Mouse (Mus musculus) liver, embryonic 13.5 days (tissue): ENCODE results near the gene Wfdc17. TPM values are rescaled to one million over a fixed set of nuclear protein-coding genes. Genes with fewer than 3 reads are reported as not detected.

Source experiments
- ATAC-seq: fragments of 200-750 bp; cut with Nextera tagmentation; 2 replicates; pipeline ENCODE4 v1.8.0; 2017; ENCODE audit warnings: low read depth, mild to moderate bottlenecking, moderate number of reproducible peaks, moderate library complexity
- DNase-seq: peaks from one replicate; pipeline ENCODE4 v3.0.0; 2022
- H3K27ac ChIP-seq: fragments of 300-500 bp; sonication (generic); 2 replicates; pipeline ENCODE4 v1.5.1; 2015; ENCODE audit warnings: moderate library complexity, mild to moderate bottlenecking, inconsistent platforms
- H3K27me3 ChIP-seq: fragments of 300-500 bp; sonication (generic); 2 replicates; pipeline ENCODE4 v1.6.1; 2015; ENCODE audit warnings: mild to moderate bottlenecking, inconsistent platforms
- H3K36me3 ChIP-seq: fragments of 300-500 bp; sonication (generic); 2 replicates; pipeline ENCODE4 v1.6.1; 2015; ENCODE audit warnings: mild to moderate bottlenecking, inconsistent platforms
- H3K4me1 ChIP-seq: fragments of 300-500 bp; sonication (generic); replicated peaks from 2 replicates; pipeline ENCODE4 v1.6.1; 2015; ENCODE audit warnings: inconsistent platforms
- H3K4me2 ChIP-seq: fragments of 300-500 bp; sonication (generic); 2 replicates; pipeline ENCODE4 v1.6.1; 2015; ENCODE audit warnings: inconsistent platforms, mild to moderate bottlenecking, moderate library complexity
- H3K4me3 ChIP-seq: fragments of 300-500 bp; sonication (generic); replicated peaks from 2 replicates; pipeline ENCODE4 v1.5.1; 2015; ENCODE audit warnings: mild to moderate bottlenecking, inconsistent platforms
- H3K9ac ChIP-seq: fragments of 300-500 bp; sonication (generic); 2 replicates; pipeline ENCODE4 v1.6.1; 2015; ENCODE audit warnings: mild to moderate bottlenecking, inconsistent platforms
- H3K9me3 ChIP-seq: fragments of 300-500 bp; sonication (generic); replicated peaks from 2 replicates; pipeline ENCODE4 v1.6.1; 2016; ENCODE audit warnings: inconsistent platforms
- WGBS: fragments of 180-500 bp; shearing (Covaris S2); methylation state at CpG from one replicate; pipeline ENCODE4 v1.1.7; 2015; ENCODE audit not compliant: insufficient replicate concordance; 5-methylcytosine and 5-hydroxymethylcytosine counted together
- polyA plus RNA-seq: library from polyadenylated mRNA; unstranded; fragments of >200 nt; fragmentation: Nextera tagmentation; extraction: Ambion mirVana; gene quantifications from 2 replicates; pipeline ENCODE4 v1.2.1, GENCODE M21; 2015

Gene Wfdc17
- polyA plus RNA-seq, 1 experiment from 2014 or later, result 8.0 TPM

GRCm38 (mm10) chr11:83712671-83713070 is 8.9 kb downstream of the Wfdc17 start:
- Histone ChIP-seq H3K27ac (no peak overlapping the region), H3K9me3 (no peaks in the 10 kb centered on the region), H3K4me2 (no peak overlapping the region), H3K27me3 (no peaks in the 10 kb centered on the region), H3K36me3 (no peaks in the 10 kb centered on the region), H3K4me3 (no peak overlapping the region), H3K4me1 (no peaks in the 10 kb centered on the region), H3K9ac (no peak overlapping the region)
- 56% methylated on average over 1 of the region's 1 CpGs for WGBS
- ATAC-seq (no peak), DNase-seq (no peak)

DNA sequence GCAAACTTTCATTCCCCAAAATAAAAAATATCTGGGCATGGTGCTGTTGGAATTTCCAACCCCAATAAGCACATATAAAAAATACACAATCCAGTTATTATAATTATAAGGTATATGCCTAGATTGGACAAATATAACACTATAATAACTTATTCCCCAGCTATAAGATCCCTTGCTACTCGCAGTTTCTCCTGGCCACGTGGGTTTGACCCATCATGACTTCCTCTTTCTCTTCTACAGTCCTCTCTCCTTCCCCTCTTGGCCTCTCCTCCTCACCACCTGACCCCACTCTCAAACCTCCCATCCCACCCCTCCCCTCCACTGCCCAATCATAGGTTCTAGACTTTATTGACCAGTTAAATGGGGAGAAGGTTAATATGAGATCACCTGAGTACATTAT is 10.1 kb downstream of the Wfdc17 start:
- H3K9ac ChIP-seq, result no peak overlapping the region
- 20% methylated on average over 2 of the region's 2 CpGs for WGBS
- H3K36me3 ChIP-seq, result no peaks in the 10 kb centered on the region
- no peaks in the 10 kb centered on the region for H3K27me3 ChIP-seq
- no peak overlapping the region for H3K4me2 ChIP-seq
- no peaks in the 10 kb centered on the region for H3K9me3 ChIP-seq
- H3K27ac ChIP-seq, result no peak overlapping the region
- ATAC-seq (no peak), DNase-seq (no peak)
- no peaks in the 10 kb centered on the region for H3K4me1 ChIP-seq
- H3K4me3 ChIP-seq, result no peak overlapping the region

GRCm38 (mm10) chr11:83717042-83717665 is 13.4 kb downstream of the Wfdc17 start:
- no peak for DNase-seq
- no peak for ATAC-seq

GRCm38 (mm10) chr11:83720766-83721165 is 17.0 kb downstream of the Wfdc17 start:
- no peaks in the 10 kb centered on the region for H3K9me3 ChIP-seq
- H3K4me1 ChIP-seq, result no peaks in the 10 kb centered on the region
- ATAC-seq (no peak), DNase-seq (no peak)
- H3K27ac ChIP-seq, result no peak overlapping the region
- H3K4me3 ChIP-seq, result no peak overlapping the region
- no peak overlapping the region for H3K9ac ChIP-seq
- no peaks in the 10 kb centered on the region for H3K27me3 ChIP-seq
- H3K4me2 ChIP-seq, result no peak overlapping the region
- no peaks in the 10 kb centered on the region for H3K36me3 ChIP-seq

More at GRCm38 (mm10) chr11:83717042-83717665, 13.4 kb downstream of the Wfdc17 start:
- no peaks in the 10 kb centered on the region for H3K4me1 ChIP-seq
- no peak overlapping the region for H3K27ac ChIP-seq
- H3K9me3 ChIP-seq, result no peaks in the 10 kb centered on the region
- H3K36me3 ChIP-seq, result no peaks in the 10 kb centered on the region
- 61% methylated on average over 6 of the region's 6 CpGs for WGBS
- no peaks in the 10 kb centered on the region for H3K27me3 ChIP-seq
- H3K4me3 ChIP-seq, result no peak overlapping the region
- no peak overlapping the region for H3K9ac ChIP-seq
- H3K4me2 ChIP-seq, result no peak overlapping the region

DNA sequence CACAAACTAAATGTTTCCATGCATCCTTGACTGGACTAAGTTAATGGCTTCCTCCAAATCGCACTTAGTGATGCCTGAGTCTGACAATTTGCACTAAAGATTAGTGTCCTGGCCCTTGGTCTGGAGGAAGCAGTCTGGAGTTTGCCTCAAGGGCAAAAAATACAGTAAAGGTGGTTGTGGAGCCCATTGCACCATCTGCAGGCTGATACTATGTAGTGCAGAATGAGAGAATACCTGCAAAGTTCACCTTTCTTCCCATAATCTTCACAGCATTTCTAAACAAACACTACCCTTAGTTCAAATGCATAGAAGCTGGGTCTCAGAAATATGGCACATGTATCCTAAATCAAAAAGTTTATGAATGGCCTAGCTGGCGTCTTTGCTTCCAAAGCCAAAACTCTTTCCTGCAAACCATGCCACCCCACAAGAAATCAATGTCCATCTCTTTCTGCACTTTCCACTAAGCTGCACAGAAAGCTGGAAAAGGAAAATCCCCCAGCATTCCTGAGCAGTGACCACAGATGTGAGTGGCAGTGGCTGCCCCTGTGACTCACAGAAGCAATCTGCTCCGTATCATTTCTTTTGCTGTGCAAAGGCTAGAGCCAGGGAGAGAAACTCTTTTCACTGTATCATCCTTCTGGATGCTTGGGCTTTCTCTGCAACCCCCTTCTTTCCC is 25.1 kb downstream of the Wfdc17 start:
- Histone ChIP-seq H3K27me3 (no peaks in the 10 kb centered on the region), H3K9ac (no peak overlapping the region), H3K4me1 (no peaks in the 10 kb centered on the region), H3K27ac (no peak overlapping the region), H3K4me3 (no peak overlapping the region), H3K36me3 (no peaks in the 10 kb centered on the region), H3K4me2 (no peak overlapping the region), H3K9me3 (no peaks in the 10 kb centered on the region)
- no peak for ATAC-seq
- no peak for DNase-seq
- WGBS, result 54% methylated on average over 3 of the region's 3 CpGs

GRCm38 (mm10) chr11:83731116-83731515 is 27.3 kb downstream of the Wfdc17 start:
- Histone ChIP-seq H3K9me3 (no peaks in the 10 kb centered on the region), H3K27me3 (no peaks in the 10 kb centered on the region), H3K4me3 (no peak overlapping the region), H3K27ac (no peak overlapping the region), H3K36me3 (no peaks in the 10 kb centered on the region), H3K4me2 (no peak overlapping the region), H3K4me1 (no peaks in the 10 kb centered on the region), H3K9ac (no peak overlapping the region)
- ATAC-seq (no peak), DNase-seq (no peak)
- 81% methylated on average over 1 of the region's 1 CpGs for WGBS

DNA sequence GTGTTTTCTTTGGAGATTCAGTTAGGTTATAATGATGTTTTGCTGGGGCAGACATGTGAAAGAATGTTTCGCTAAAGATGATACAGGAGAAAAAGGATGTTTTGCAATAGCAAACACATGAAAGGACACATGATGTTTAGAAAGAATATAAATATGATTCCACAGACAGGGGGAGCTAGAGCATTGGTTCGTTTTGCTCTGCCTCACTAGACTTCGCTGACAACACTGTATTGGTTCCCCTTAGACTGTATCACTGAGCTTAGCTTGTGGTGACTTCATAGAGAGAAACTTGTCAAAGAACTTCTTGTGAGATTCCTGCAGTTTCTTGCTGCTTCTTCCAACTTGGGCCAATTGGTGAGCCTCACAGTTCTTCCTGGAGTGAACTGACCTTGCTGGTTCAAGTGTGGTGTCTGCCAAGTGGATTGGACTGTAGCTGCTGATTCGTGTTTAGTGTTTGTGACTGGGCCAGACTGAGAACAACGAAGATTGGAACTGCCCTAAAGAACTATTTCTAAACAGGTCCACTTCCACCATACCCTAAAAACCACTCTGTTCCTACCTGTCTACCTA is 29.4 kb downstream of the Wfdc17 start:
- Histone ChIP-seq H3K4me2 (no peak overlapping the region), H3K27ac (no peak overlapping the region), H3K9ac (no peak overlapping the region), H3K4me1 (no peaks in the 10 kb centered on the region), H3K27me3 (no peaks in the 10 kb centered on the region), H3K4me3 (no peak overlapping the region), H3K36me3 (no peaks in the 10 kb centered on the region), H3K9me3 (no peaks in the 10 kb centered on the region)
- 52% methylated on average over 5 of the region's 5 CpGs for WGBS
- DNase-seq (no peak), ATAC-seq (no peak)

DNA sequence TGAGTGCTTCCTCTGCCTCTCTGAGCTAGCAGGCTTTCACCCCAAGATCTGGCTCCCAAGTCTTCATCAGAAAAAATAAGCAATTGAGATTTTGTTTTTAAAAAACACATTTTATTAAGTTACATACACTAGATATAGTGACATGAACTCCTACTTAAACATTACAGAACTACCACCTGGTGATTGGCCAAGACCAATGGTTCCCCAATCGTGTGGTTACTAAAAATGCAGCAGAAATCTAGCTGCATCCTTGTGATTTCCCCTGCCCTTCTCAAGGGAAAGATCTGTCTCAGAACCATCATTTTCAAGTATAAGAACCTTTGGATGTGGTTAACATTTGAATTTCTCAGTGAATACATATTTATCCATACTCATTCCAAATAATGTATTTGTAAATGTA is 30.4 kb downstream of the Wfdc17 start:
- DNase-seq (no peak), ATAC-seq (no peak)
- Histone ChIP-seq H3K4me1 (no peaks in the 10 kb centered on the region), H3K4me3 (no peak overlapping the region), H3K27me3 (no peaks in the 10 kb centered on the region), H3K9ac (no peak overlapping the region), H3K4me2 (no peak overlapping the region), H3K9me3 (no peaks in the 10 kb centered on the region), H3K27ac (no peak overlapping the region), H3K36me3 (no peaks in the 10 kb centered on the region)
- 44% methylated on average over 1 of the region's 1 CpGs for WGBS

DNA sequence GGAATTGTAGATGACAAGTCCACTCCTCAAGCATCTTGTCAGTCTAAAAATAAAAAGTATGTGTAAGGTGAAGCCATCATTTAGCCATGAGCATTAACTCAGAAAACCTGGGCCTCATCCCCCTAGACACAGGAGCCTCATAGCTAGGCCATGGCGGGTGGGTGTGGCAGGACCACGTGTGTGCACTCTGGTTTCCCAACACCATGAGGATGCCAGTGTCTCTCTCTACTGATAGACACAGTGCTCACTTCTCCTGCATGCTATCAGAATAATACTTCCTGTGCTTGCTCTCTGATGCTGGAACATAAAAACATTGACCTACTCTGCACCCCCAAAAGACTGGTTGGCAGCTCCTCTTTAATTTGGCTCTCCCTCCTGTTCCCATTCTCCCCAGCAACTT is 32.1 kb downstream of the Wfdc17 start:
- Histone ChIP-seq H3K9me3 (no peaks in the 10 kb centered on the region), H3K27me3 (0 out of 2 replicates have a peak, but pooled peaks cover 5% of the 10 kb centered on the region), H3K9ac (no peak overlapping the region), H3K4me1 (no peaks in the 10 kb centered on the region), H3K36me3 (no peaks in the 10 kb centered on the region), H3K27ac (no peak overlapping the region), H3K4me3 (no peak overlapping the region), H3K4me2 (no peak overlapping the region)
- DNase-seq (no peak), ATAC-seq (no peak)
- 36% methylated on average over 2 of the region's 2 CpGs for WGBS

GRCm38 (mm10) chr11:83737109-83737558 is 33.3 kb downstream of the Wfdc17 start:
- Histone ChIP-seq H3K4me2 (no peak overlapping the region), H3K36me3 (no peaks in the 10 kb centered on the region), H3K27me3 (0 out of 2 replicates have a peak, but pooled peaks cover 5% of the 10 kb centered on the region), H3K9ac (no peak overlapping the region), H3K4me3 (no peak overlapping the region), H3K4me1 (no peaks in the 10 kb centered on the region), H3K27ac (no peak overlapping the region), H3K9me3 (no peaks in the 10 kb centered on the region)
- WGBS, result 44% methylated on average over 3 of the region's 3 CpGs
- ATAC-seq (no peak), DNase-seq (no peak)

DNA sequence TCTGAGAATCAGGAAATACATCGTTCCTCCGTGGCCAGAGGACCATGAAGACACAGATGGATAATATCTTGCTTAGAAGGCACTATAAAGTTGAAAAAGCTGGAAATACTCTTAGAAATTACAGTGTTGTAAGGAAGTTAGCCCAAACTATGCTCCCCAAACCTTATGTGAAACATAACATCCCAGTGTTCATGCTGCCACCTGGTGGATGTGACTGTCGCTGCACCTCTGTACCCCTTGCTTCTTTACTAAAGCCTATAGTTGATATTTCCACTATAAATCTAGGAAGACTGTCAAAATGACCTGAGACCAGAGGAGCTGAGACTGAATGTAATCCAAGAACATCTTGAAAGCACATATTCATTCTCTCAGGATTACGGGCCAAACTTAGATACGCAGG is 35.5 kb downstream of the Wfdc17 start:
- Histone ChIP-seq H3K27me3 (0 out of 2 replicates have a peak, but pooled peaks cover 6% of the 10 kb centered on the region), H3K4me3 (no peak overlapping the region), H3K36me3 (no peaks in the 10 kb centered on the region), H3K4me2 (no peak overlapping the region), H3K27ac (no peak overlapping the region), H3K9me3 (no peaks in the 10 kb centered on the region), H3K9ac (no peak overlapping the region), H3K4me1 (no peaks in the 10 kb centered on the region)
- DNase-seq (no peak), ATAC-seq (no peak)
- WGBS, result 21% methylated on average over 5 of the region's 5 CpGs
